In genomic region chr17:8580360-8580759, GRCm38 (mm10) we compare ENCODE assay signal across 10 mouse cellular contexts. TPM values are rescaled to one million over a fixed set of nuclear protein-coding genes. Genes with fewer than 3 reads are reported as not detected.
DNase-seq lines count a peak whose midpoint lies in the region; ATAC-seq lines count a peak whose summit lies in the region.
"Had no signal": no experiment of that assay in that cellular context is flagged by ENCODE, and none has a peak within 500 bp of the region (broad histone marks: within the 10 kb centered on the region; RNA-seq: fewer than 3 reads in every experiment).

No protein-coding gene starts in this region.

- H3K27me3 ChIP-seq in hindbrain, embryonic 10.5 days (ENCODE audit: insufficient read depth, poor library complexity, severe bottlenecking) = no peaks in the 10 kb centered on the region
- H3K27me3 ChIP-seq in hindbrain, embryonic 12.5 days = 0 out of 2 replicates have a peak, but pooled peaks cover 4% of the 10 kb centered on the region
- no peaks in the 10 kb centered on the region for H3K27me3 ChIP-seq in midbrain, embryonic 11.5 days (ENCODE audit: control insufficient read depth, insufficient read depth, low read length)
- H3K27me3 ChIP-seq in midbrain, embryonic 16.5 days (ENCODE audit: control insufficient read depth, insufficient read depth, low read depth, low read length) = no peaks in the 10 kb centered on the region
- no peaks in the 10 kb centered on the region for H3K27me3 ChIP-seq in splenic B cell, adult 2 months (ENCODE audit: control insufficient read depth, insufficient read depth, low read length, poor library complexity, severe bottlenecking)
- no peaks in the 10 kb centered on the region; the same call in 1 of the 2 replicates for H3K27me3 ChIP-seq in intestine, embryonic 15.5 days (replicated peaks)
- H3K27me3 ChIP-seq: limb, embryonic 15.5 days had no signal

- peaks cover 11% of the 10 kb centered on the region for H3K4me1 ChIP-seq in hindbrain, embryonic 10.5 days (replicated peaks)
- 0 out of 2 replicates have a peak, but pooled peaks cover 3% of the 10 kb centered on the region for H3K4me1 ChIP-seq in hindbrain, embryonic 12.5 days
- no peaks in the 10 kb centered on the region for H3K4me1 ChIP-seq in midbrain, embryonic 11.5 days (ENCODE audit: control insufficient read depth, insufficient read depth, low read length)
- peaks cover 2% of the 10 kb centered on the region; the same call in 1 of the 2 replicates for H3K4me1 ChIP-seq in midbrain, embryonic 16.5 days (ENCODE audit: control insufficient read depth, insufficient read depth, low read length)
- H3K4me1 ChIP-seq in intestine, embryonic 15.5 days (replicated peaks) = no peaks in the 10 kb centered on the region
- H3K4me1 ChIP-seq: limb, embryonic 15.5 days had no signal

- no peak overlapping the region for H3K4me3 ChIP-seq in hindbrain, embryonic 10.5 days
- no peak overlapping the region for H3K4me3 ChIP-seq in hindbrain, embryonic 12.5 days
- no peak overlapping the region for H3K4me3 ChIP-seq in midbrain, embryonic 11.5 days (ENCODE audit: low read depth, low read length)
- H3K4me3 ChIP-seq in midbrain, embryonic 16.5 days (ENCODE audit: low read depth, low read length) = no peak overlapping the region
- H3K4me3 ChIP-seq in intestine, embryonic 15.5 days (replicated peaks) = no peak overlapping the region
- H3K4me3 ChIP-seq: limb, embryonic 15.5 days had no signal

- DNase-seq in hindbrain, embryonic 10.5 days (ENCODE audit: low spot score) = peak; percentile 12
- peak; percentile 89 for DNase-seq in midbrain, embryonic 11.5 days (ENCODE audit: low spot score, missing footprints)
- DNase-seq in brain, adult 2 months (ENCODE audit: low read depth, low spot score) = peak; percentile 61
- DNase-seq in splenic B cell, adult 2 months (ENCODE audit: low read depth, low spot score) = peak; percentile 5
- no peak for DNase-seq in natural killer cell, adult 2 months (ENCODE audit: low spot score in 2 of 2)

- no peak overlapping the region for H3K4me2 ChIP-seq in hindbrain, embryonic 12.5 days (replicated peaks)
- H3K4me2 ChIP-seq in midbrain, embryonic 11.5 days = no peak overlapping the region
- no peak overlapping the region for H3K4me2 ChIP-seq in midbrain, embryonic 16.5 days (ENCODE audit: low read length)
- H3K4me2 ChIP-seq in intestine, embryonic 15.5 days (replicated peaks) = no peak overlapping the region
- H3K4me2 ChIP-seq: limb, embryonic 15.5 days had no signal

- WGBS in hindbrain, embryonic 10.5 days = 75% methylated on average over 3 of the region's 3 CpGs
- WGBS in hindbrain, embryonic 12.5 days = 68% methylated on average over 3 of the region's 3 CpGs
- WGBS in midbrain, embryonic 11.5 days = 66% methylated on average over 3 of the region's 3 CpGs
- 65% methylated on average over 3 of the region's 3 CpGs for WGBS in midbrain, embryonic 16.5 days
- 63% methylated on average over 3 of the region's 3 CpGs for WGBS in intestine, embryonic 15.5 days

- ATAC-seq in hindbrain, embryonic 12.5 days (ENCODE audit: low FRiP score) = no peak
- ATAC-seq in midbrain, embryonic 11.5 days (ENCODE audit: low FRiP score) = no peak
- no peak for ATAC-seq in midbrain, embryonic 16.5 days
- ATAC-seq in intestine, embryonic 15.5 days = no peak

- no peak overlapping the region for H3K27ac ChIP-seq in hindbrain, embryonic 10.5 days
- H3K27ac ChIP-seq in hindbrain, embryonic 12.5 days = no peak overlapping the region
- H3K27ac ChIP-seq in midbrain, embryonic 11.5 days (ENCODE audit: low read depth, low read length) = no peak overlapping the region
- H3K27ac ChIP-seq in midbrain, embryonic 16.5 days (ENCODE audit: low read length) = no peak overlapping the region
- H3K27ac ChIP-seq in intestine, embryonic 15.5 days = no peak overlapping the region
- H3K27ac ChIP-seq: limb, embryonic 15.5 days had no signal

- H3K9me3 ChIP-seq in hindbrain, embryonic 10.5 days = no peaks in the 10 kb centered on the region
- H3K9me3 ChIP-seq in hindbrain, embryonic 12.5 days (replicated peaks) = no peaks in the 10 kb centered on the region
- no peaks in the 10 kb centered on the region for H3K9me3 ChIP-seq in midbrain, embryonic 11.5 days (ENCODE audit: control insufficient read depth, low read length)
- H3K9me3 ChIP-seq in midbrain, embryonic 16.5 days (replicated peaks; ENCODE audit: control insufficient read depth, low read length, poor library complexity, severe bottlenecking) = no peaks in the 10 kb centered on the region
- H3K9me3 ChIP-seq in intestine, embryonic 15.5 days = no peaks in the 10 kb centered on the region
- H3K9me3 ChIP-seq: limb, embryonic 15.5 days had no signal

- H3K9ac ChIP-seq in hindbrain, embryonic 12.5 days = no peak overlapping the region
- H3K9ac ChIP-seq in midbrain, embryonic 11.5 days (ENCODE audit: low read length) = no peak overlapping the region
- H3K9ac ChIP-seq in midbrain, embryonic 16.5 days (ENCODE audit: low read depth, low read length) = no peak overlapping the region
- no peak overlapping the region for H3K9ac ChIP-seq in intestine, embryonic 15.5 days
- H3K9ac ChIP-seq: limb, embryonic 15.5 days had no signal

- H3K36me3 ChIP-seq in hindbrain, embryonic 10.5 days = no peaks in the 10 kb centered on the region
- H3K36me3 ChIP-seq in hindbrain, embryonic 12.5 days = no peaks in the 10 kb centered on the region
- H3K36me3 ChIP-seq in midbrain, embryonic 11.5 days (ENCODE audit: control insufficient read depth, insufficient read depth, low read length) = no peaks in the 10 kb centered on the region
- no peaks in the 10 kb centered on the region for H3K36me3 ChIP-seq in midbrain, embryonic 16.5 days (ENCODE audit: control insufficient read depth, insufficient read depth, low read length)
- no peaks in the 10 kb centered on the region for H3K36me3 ChIP-seq in splenic B cell, adult 2 months (ENCODE audit: control insufficient read depth, insufficient read depth, low read length, poor library complexity, severe bottlenecking)
- H3K36me3 ChIP-seq in intestine, embryonic 15.5 days = no peaks in the 10 kb centered on the region
- H3K36me3 ChIP-seq: limb, embryonic 15.5 days had no signal

RNA-seq across cellular contexts. Expression of gene Gm17087, which starts 13.6 kb away (rescaled TPM):
- not detected in 2 replicates for polyA plus RNA-seq in hindbrain, embryonic 10.5 days (2016; fragmentation: Nextera tagmentation; extraction: Ambion mirVana)
- polyA plus RNA-seq in hindbrain, embryonic 12.5 days (2016; fragmentation: Nextera tagmentation; extraction: Ambion mirVana) = not detected in 2 replicates
- polyA plus RNA-seq in midbrain, embryonic 11.5 days (2014; fragmentation: Nextera tagmentation; extraction: Ambion mirVana) = not detected in 2 replicates
- polyA plus RNA-seq in midbrain, embryonic 16.5 days (2015; fragmentation: Nextera tagmentation; extraction: Ambion mirVana) = not detected in 2 replicates
- not detected in 2 replicates for polyA plus RNA-seq in intestine, embryonic 15.5 days (2015; fragmentation: Nextera tagmentation; extraction: Ambion mirVana)
- polyA plus RNA-seq: heart, embryonic 14.5 days; limb, embryonic 15.5 days had no signal

RNA-seq across cellular contexts. Expression of gene Pde10a, which starts 55.2 kb away (rescaled TPM):
- polyA plus RNA-seq in hindbrain, embryonic 10.5 days (2016; fragmentation: Nextera tagmentation; extraction: Ambion mirVana) = 4.4 and 7.2 TPM in 2 replicates
- 12.4 and 13.9 TPM in 2 replicates for polyA plus RNA-seq in hindbrain, embryonic 12.5 days (2016; fragmentation: Nextera tagmentation; extraction: Ambion mirVana)
- 4.8 TPM in 2 replicates for polyA plus RNA-seq in midbrain, embryonic 11.5 days (2014; fragmentation: Nextera tagmentation; extraction: Ambion mirVana)
- 14.3 and 17.7 TPM in 2 replicates for polyA plus RNA-seq in midbrain, embryonic 16.5 days (2015; fragmentation: Nextera tagmentation; extraction: Ambion mirVana)
- polyA plus RNA-seq in intestine, embryonic 15.5 days (2015; fragmentation: Nextera tagmentation; extraction: Ambion mirVana) = 1.4 and 1.5 TPM in 2 replicates

Comparison
In these comparisons a context has a peak if more than half of its experiments do, and no peak if none do; other contexts are left out.
1. DNase-seq: peak in hindbrain, embryonic 10.5 days (single experiment), midbrain, embryonic 11.5 days (single experiment), brain, adult 2 months (single experiment) and splenic B cell, adult 2 months (single experiment); none in natural killer cell, adult 2 months (0 of 2).